Mouse (Mus musculus): ENCODE measurements around the gene Pigu. TPM values are rescaled to one million over a fixed set of nuclear protein-coding genes. Genes with fewer than 3 reads are reported as not detected.
A peak's percentile ranks its signal among the peaks of the same experiment; 100 is the strongest.

Gene Pigu
- total RNA-seq (2014; rRNA removed) (9.3 and 11.9 TPM in 2 replicates), polyA plus RNA-seq (2012; rRNA removed) (19.5 and 24.0 TPM in 2 replicates)

GRCm38 (mm10) chr2:155356971-155357591, at the start of gene Pigu:
TSS of gene Pigu (minus strand) at chr2:155357430.
- Histone ChIP-seq H3K27ac (replicated peaks; ENCODE audit: insufficient read depth, low read depth, low read length) (peak within 1 kb of the TSS; percentile 77), H3K9ac (ENCODE audit: low read depth, low read length) (peak within 1 kb of the TSS; percentile 61), H3K4me3 (ENCODE audit: insufficient read depth, low read depth, low read length) (peak within 1 kb of the TSS; percentile 64), H3K4me1 (ENCODE audit: control insufficient read depth, insufficient read depth, low read length) (peaks cover 7% of the 10 kb centered on the region; the same call in 1 of the 2 replicates), H3K79me2 (ENCODE audit: control insufficient read depth, insufficient read depth, low read length) (no peaks in the 10 kb centered on the region), H3K27me3 (ENCODE audit: control insufficient read depth, insufficient read depth, low read length) (no peaks in the 10 kb centered on the region), H3K36me3 (ENCODE audit: control insufficient read depth, insufficient read depth, low read length) (no peaks in the 10 kb centered on the region)
- peak; percentile 99 for DNase-seq (ENCODE audit: extremely low read depth, low read depth, low spot score)
- under 1% methylated on average over 38 of the region's 38 CpGs for WGBS
- TF ChIP-seq POLR2A (IDR thresholded peaks at IDR 0.05; ENCODE audit: extremely low read depth, insufficient read depth, low read length) (peak; percentile 46; the same call in 1 of the 2 replicates), CTCF (IDR thresholded peaks at IDR 0.05; ENCODE audit: low read depth, low read length) (no peak)

DNA sequence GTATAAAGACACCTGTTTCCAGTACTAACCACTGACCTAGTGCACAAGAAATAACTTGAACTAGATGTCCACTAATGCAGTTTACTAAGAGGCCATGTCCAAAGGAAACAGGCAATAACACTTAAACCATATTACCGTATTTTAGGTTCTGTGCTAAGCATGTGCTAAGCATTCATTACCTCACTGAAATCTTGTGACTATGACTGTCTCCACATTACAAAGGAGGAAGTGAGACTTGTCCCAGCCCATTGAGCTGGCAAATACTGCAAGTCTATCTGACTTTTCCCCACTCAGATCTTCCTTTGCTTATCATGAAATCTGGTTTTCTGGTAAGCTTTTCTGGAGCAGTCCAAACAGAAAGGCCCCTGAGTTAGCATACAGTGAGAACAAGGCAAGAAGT, 47.4 kb upstream of the Pigu start:
- 88% methylated on average over 1 of the region's 1 CpGs for WGBS
- DNase-seq (ENCODE audit: extremely low read depth, low read depth, low spot score): no peak
- Histone ChIP-seq H3K4me3 (ENCODE audit: insufficient read depth, low read depth, low read length) (no peak overlapping the region), H3K36me3 (ENCODE audit: control insufficient read depth, insufficient read depth, low read length) (peaks cover 57% of the 10 kb centered on the region), H3K79me2 (ENCODE audit: control insufficient read depth, insufficient read depth, low read length) (no peaks in the 10 kb centered on the region), H3K27me3 (ENCODE audit: control insufficient read depth, insufficient read depth, low read length) (no peaks in the 10 kb centered on the region), H3K9ac (ENCODE audit: low read depth, low read length) (no peak overlapping the region), H3K27ac (replicated peaks; ENCODE audit: insufficient read depth, low read depth, low read length) (no peak overlapping the region), H3K4me1 (ENCODE audit: control insufficient read depth, insufficient read depth, low read length) (no peaks in the 10 kb centered on the region)
- TF ChIP-seq POLR2A (IDR thresholded peaks at IDR 0.05; ENCODE audit: extremely low read depth, insufficient read depth, low read length): no peak
- TF ChIP-seq CTCF (IDR thresholded peaks at IDR 0.05; ENCODE audit: low read depth, low read length): no peak

- no peaks in the 10 kb centered on the region for H3K79me2 ChIP-seq (ENCODE audit: control insufficient read depth, insufficient read depth, low read length)
- no peak for TF ChIP-seq POLR2A (IDR thresholded peaks at IDR 0.05; ENCODE audit: extremely low read depth, insufficient read depth, low read length)
- TF ChIP-seq CTCF (IDR thresholded peaks at IDR 0.05; ENCODE audit: low read depth, low read length): no peak
- H3K9ac ChIP-seq (ENCODE audit: low read depth, low read length): no peak overlapping the region
- H3K27me3 ChIP-seq (ENCODE audit: control insufficient read depth, insufficient read depth, low read length): no peaks in the 10 kb centered on the region
- no peak overlapping the region for H3K27ac ChIP-seq (replicated peaks; ENCODE audit: insufficient read depth, low read depth, low read length)
- no peak for DNase-seq (ENCODE audit: extremely low read depth, low read depth, low spot score)
- no peak overlapping the region for H3K4me3 ChIP-seq (ENCODE audit: insufficient read depth, low read depth, low read length)
- WGBS: 97% methylated on average over 4 of the region's 4 CpGs
- H3K4me1 ChIP-seq (ENCODE audit: control insufficient read depth, insufficient read depth, low read length): no peaks in the 10 kb centered on the region
- H3K36me3 ChIP-seq (ENCODE audit: control insufficient read depth, insufficient read depth, low read length): peaks cover 53% of the 10 kb centered on the region
Measured at GRCm38 (mm10) chr2:155401926-155402325, 44.7 kb upstream of the Pigu start.

GRCm38 (mm10) chr2:155400276-155400675, 43.0 kb upstream of the Pigu start:
- peaks cover 51% of the 10 kb centered on the region for H3K36me3 ChIP-seq (ENCODE audit: control insufficient read depth, insufficient read depth, low read length)
- TF ChIP-seq POLR2A (IDR thresholded peaks at IDR 0.05; ENCODE audit: extremely low read depth, insufficient read depth, low read length) (no peak), CTCF (IDR thresholded peaks at IDR 0.05; ENCODE audit: low read depth, low read length) (no peak)
- H3K79me2 ChIP-seq (ENCODE audit: control insufficient read depth, insufficient read depth, low read length): no peaks in the 10 kb centered on the region
- H3K4me3 ChIP-seq (ENCODE audit: insufficient read depth, low read depth, low read length): no peak overlapping the region
- no peak overlapping the region for H3K9ac ChIP-seq (ENCODE audit: low read depth, low read length)
- no peaks in the 10 kb centered on the region for H3K4me1 ChIP-seq (ENCODE audit: control insufficient read depth, insufficient read depth, low read length)
- no peak overlapping the region for H3K27ac ChIP-seq (replicated peaks; ENCODE audit: insufficient read depth, low read depth, low read length)
- H3K27me3 ChIP-seq (ENCODE audit: control insufficient read depth, insufficient read depth, low read length): no peaks in the 10 kb centered on the region
- no peak for DNase-seq (ENCODE audit: extremely low read depth, low read depth, low spot score)

- Histone ChIP-seq H3K27me3 (ENCODE audit: control insufficient read depth, insufficient read depth, low read length) (no peaks in the 10 kb centered on the region), H3K4me3 (ENCODE audit: insufficient read depth, low read depth, low read length) (no peak overlapping the region), H3K9ac (ENCODE audit: low read depth, low read length) (no peak overlapping the region), H3K4me1 (ENCODE audit: control insufficient read depth, insufficient read depth, low read length) (no peaks in the 10 kb centered on the region), H3K27ac (replicated peaks; ENCODE audit: insufficient read depth, low read depth, low read length) (no peak overlapping the region), H3K79me2 (ENCODE audit: control insufficient read depth, insufficient read depth, low read length) (no peaks in the 10 kb centered on the region), H3K36me3 (ENCODE audit: control insufficient read depth, insufficient read depth, low read length) (peaks cover 27% of the 10 kb centered on the region)
- DNase-seq (ENCODE audit: extremely low read depth, low read depth, low spot score): no peak
- TF ChIP-seq POLR2A (IDR thresholded peaks at IDR 0.05; ENCODE audit: extremely low read depth, insufficient read depth, low read length) (no peak), CTCF (IDR thresholded peaks at IDR 0.05; ENCODE audit: low read depth, low read length) (no peak)
- 24% methylated on average over 5 of the region's 5 CpGs for WGBS
Measured at GRCm38 (mm10) chr2:155394586-155394985, 37.4 kb upstream of the Pigu start.

DNA sequence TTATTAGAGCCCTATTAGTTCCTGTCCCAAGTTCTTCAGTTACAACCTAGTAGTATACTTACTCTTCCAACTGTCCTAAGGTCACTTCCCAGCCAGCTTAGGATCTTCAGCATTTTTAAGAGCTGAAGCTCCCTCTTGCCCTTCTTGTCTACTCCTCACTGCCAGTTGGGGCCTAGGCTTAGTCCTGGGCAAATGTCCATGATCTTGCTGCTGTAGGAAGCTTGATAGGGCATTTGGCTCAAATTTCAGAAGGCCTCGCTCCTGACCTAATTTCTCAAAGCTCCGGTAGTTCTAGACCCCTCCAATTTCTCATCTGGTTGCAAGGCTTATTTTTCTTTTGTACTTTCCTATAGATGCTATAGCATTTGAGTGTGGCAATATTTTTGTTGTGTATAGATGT, 31.3 kb upstream of the Pigu start:
- H3K36me3 ChIP-seq (ENCODE audit: control insufficient read depth, insufficient read depth, low read length): peaks cover 48% of the 10 kb centered on the region

More for the DNA sequence above, 31.3 kb upstream of the Pigu start:
- peak; percentile 58 for DNase-seq (ENCODE audit: extremely low read depth, low read depth, low spot score)
- no peaks in the 10 kb centered on the region for H3K27me3 ChIP-seq (ENCODE audit: control insufficient read depth, insufficient read depth, low read length)
- no peak overlapping the region for H3K27ac ChIP-seq (replicated peaks; ENCODE audit: insufficient read depth, low read depth, low read length)
- peaks cover 11% of the 10 kb centered on the region for H3K4me1 ChIP-seq (ENCODE audit: control insufficient read depth, insufficient read depth, low read length)
- WGBS: 41% methylated on average over 2 of the region's 2 CpGs
- H3K9ac ChIP-seq (ENCODE audit: low read depth, low read length): no peak overlapping the region
- peaks cover 2% of the 10 kb centered on the region; the same call in 1 of the 2 replicates for H3K79me2 ChIP-seq (ENCODE audit: control insufficient read depth, insufficient read depth, low read length)
- H3K4me3 ChIP-seq (ENCODE audit: insufficient read depth, low read depth, low read length): no peak overlapping the region
- TF ChIP-seq POLR2A (IDR thresholded peaks at IDR 0.05; ENCODE audit: extremely low read depth, insufficient read depth, low read length) (no peak), CTCF (IDR thresholded peaks at IDR 0.05; ENCODE audit: low read depth, low read length) (no peak)
